Comparison of ENCODE assay signal across 7 mouse cellular contexts in the genomic region with DNA sequence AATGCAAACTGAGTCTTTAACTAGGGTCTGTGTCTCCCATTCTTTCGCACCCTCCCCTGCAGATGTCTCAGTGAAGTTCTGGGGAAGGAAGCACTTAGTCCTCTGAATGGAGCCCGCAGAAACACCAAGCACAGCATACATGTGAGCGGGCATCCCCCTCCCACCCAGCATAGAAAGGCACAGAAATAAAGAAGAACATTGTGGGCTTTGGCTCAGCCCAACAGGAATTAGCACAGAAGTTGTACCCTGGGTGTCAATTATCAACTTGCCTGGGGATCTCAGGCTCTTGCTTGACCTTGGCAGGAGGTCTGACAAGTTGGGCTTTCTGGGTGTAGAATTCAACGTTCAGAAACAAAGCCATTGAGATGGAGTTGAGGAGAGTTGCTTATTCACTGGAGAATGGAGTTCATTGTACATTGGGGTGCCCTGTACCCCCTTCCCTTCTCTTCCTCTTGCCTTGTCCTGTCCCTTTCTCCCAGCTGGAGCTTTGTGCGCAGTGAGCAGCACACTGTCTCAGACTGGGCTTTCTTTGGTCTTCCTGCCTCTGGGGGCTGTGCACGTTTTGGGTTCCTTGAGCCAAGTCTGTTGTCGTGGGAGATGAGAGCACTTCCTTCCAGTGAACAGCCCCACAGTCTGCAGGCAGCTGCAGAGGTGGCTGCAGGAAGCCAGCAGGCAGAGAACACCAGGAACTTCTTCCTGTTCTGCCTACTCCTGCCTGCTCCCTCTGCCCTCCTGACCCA.
DNase-seq lines count a peak whose midpoint lies in the region; ATAC-seq and TF ChIP-seq lines count a peak whose summit lies in the region.

No protein-coding gene starts in this region.

- no peak overlapping the region for H3K27ac ChIP-seq in stomach, embryonic 14.5 days (ENCODE audit: low read length)
- no peak overlapping the region for H3K27ac ChIP-seq in stomach, postnatal 0 days (replicated peaks)
- 0 out of 2 replicates have a peak overlapping the region, but pooled peaks have one; percentile 33 for H3K27ac ChIP-seq in limb, embryonic 15.5 days

- no peak for TF ChIP-seq EP300 in stomach, postnatal 0 days (optimal IDR thresholded peaks at IDR 0.05)

- ATAC-seq in stomach, embryonic 14.5 days (ENCODE audit: insufficient number of reproducible peaks, insufficient read depth, low FRiP score, low read depth): 0 out of 2 replicates have a peak, but pooled peaks have one; percentile 20
- ATAC-seq in stomach, postnatal 0 days (ENCODE audit: low FRiP score, low TSS enrichment): no peak
- ATAC-seq in limb, embryonic 15.5 days (ENCODE audit: insufficient number of reproducible peaks, low FRiP score, low TSS enrichment, low read depth): no peak
- no peak for ATAC-seq in cerebellum, adult (ENCODE audit: insufficient number of reproducible peaks, low FRiP score, low TSS enrichment)

- DNase-seq in stomach, postnatal 0 days (ENCODE audit: low spot score): no peak
- peak; percentile 40 to 76 for DNase-seq in heart, adult 18-20 months
- peak; percentile 63 for DNase-seq in kidney, adult 9 months
- DNase-seq in right cerebral cortex, postnatal 25 days: peak; percentile 52

- WGBS in stomach, embryonic 14.5 days: 56% methylated on average over 7 of the region's 7 CpGs
- 51% methylated on average over 7 of the region's 7 CpGs for WGBS in stomach, postnatal 0 days
- WGBS in limb, embryonic 15.5 days: 53% methylated on average over 7 of the region's 7 CpGs

- no peaks in the 10 kb centered on the region for H3K27me3 ChIP-seq in stomach, embryonic 14.5 days (ENCODE audit: control insufficient read depth, insufficient read depth, low read length)
- H3K27me3 ChIP-seq in stomach, postnatal 0 days (ENCODE audit: control insufficient read depth, insufficient read depth, low read length): no peaks in the 10 kb centered on the region
- H3K27me3 ChIP-seq in limb, embryonic 15.5 days: no peaks in the 10 kb centered on the region

- no peak overlapping the region for H3K9ac ChIP-seq in stomach, embryonic 14.5 days (replicated peaks; ENCODE audit: low read depth, low read length)
- no peak overlapping the region for H3K9ac ChIP-seq in stomach, postnatal 0 days (ENCODE audit: low read length)
- no peak overlapping the region for H3K9ac ChIP-seq in limb, embryonic 15.5 days

- H3K36me3 ChIP-seq in stomach, embryonic 14.5 days (ENCODE audit: control insufficient read depth, insufficient read depth, low read length): no peaks in the 10 kb centered on the region
- H3K36me3 ChIP-seq in stomach, postnatal 0 days (ENCODE audit: control insufficient read depth, insufficient read depth, low read length): no peaks in the 10 kb centered on the region
- H3K36me3 ChIP-seq in limb, embryonic 15.5 days: no peaks in the 10 kb centered on the region

- no peaks in the 10 kb centered on the region for H3K9me3 ChIP-seq in stomach, embryonic 14.5 days (ENCODE audit: control insufficient read depth, low read depth, low read length)
- H3K9me3 ChIP-seq in stomach, postnatal 0 days (ENCODE audit: control insufficient read depth, low read length): no peaks in the 10 kb centered on the region
- H3K9me3 ChIP-seq in limb, embryonic 15.5 days: no peaks in the 10 kb centered on the region

- no peak overlapping the region for H3K4me3 ChIP-seq in stomach, embryonic 14.5 days (ENCODE audit: low read depth, low read length)
- H3K4me3 ChIP-seq in stomach, postnatal 0 days (ENCODE audit: low read depth, low read length): no peak overlapping the region
- no peak overlapping the region for H3K4me3 ChIP-seq in limb, embryonic 15.5 days

- TF ChIP-seq CTCF in stomach, postnatal 0 days (IDR thresholded peaks at IDR 0.05; ENCODE audit: low read depth): no peak

- H3K4me2 ChIP-seq in stomach, embryonic 14.5 days (replicated peaks; ENCODE audit: low read depth, low read length): no peak overlapping the region
- H3K4me2 ChIP-seq in stomach, postnatal 0 days (replicated peaks; ENCODE audit: low read depth): no peak overlapping the region
- no peak overlapping the region for H3K4me2 ChIP-seq in limb, embryonic 15.5 days

- 0 out of 2 replicates have a peak, but pooled peaks cover 2% of the 10 kb centered on the region for H3K4me1 ChIP-seq in stomach, embryonic 14.5 days (ENCODE audit: control insufficient read depth, insufficient read depth, low read length)
- H3K4me1 ChIP-seq in stomach, postnatal 0 days (replicated peaks; ENCODE audit: control insufficient read depth, insufficient read depth): no peaks in the 10 kb centered on the region
- H3K4me1 ChIP-seq in limb, embryonic 15.5 days: peaks cover 24% of the 10 kb centered on the region
